9 mouse cellular contexts compared by ENCODE assay signal in the genomic region with DNA sequence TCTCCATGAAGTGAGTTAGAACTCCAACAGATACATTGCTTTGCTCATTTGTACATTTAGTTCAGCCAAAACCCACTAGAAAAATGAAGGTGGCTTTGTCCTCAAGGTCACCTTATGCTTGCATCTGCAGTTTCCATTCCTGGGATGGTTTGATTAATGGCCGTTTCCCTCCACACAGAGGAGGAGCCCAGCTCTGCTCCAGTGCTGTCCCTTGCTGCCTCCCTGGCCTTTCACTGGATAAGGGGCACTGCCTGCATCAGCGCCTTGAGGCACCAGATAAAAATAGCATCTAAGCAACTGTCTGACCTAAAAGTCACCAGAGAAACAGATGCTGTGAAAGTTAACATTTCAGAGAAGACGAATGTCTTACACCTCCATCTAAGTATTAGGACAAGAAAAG. TPM values are rescaled to one million over a fixed set of nuclear protein-coding genes. Genes with fewer than 3 reads are reported as not detected.
A peak's percentile ranks its signal among the peaks of the same experiment; 100 is the strongest.
DNase-seq lines count a peak whose midpoint lies in the region; ATAC-seq lines count a peak whose summit lies in the region.
"Had no signal": no experiment of that assay in that cellular context is flagged by ENCODE, and none has a peak within 500 bp of the region (broad histone marks: within the 10 kb centered on the region; RNA-seq: fewer than 3 reads in every experiment).

No protein-coding gene starts in this region.

- WGBS in intestine, embryonic 14.5 days, result 33% methylated on average over 3 of the region's 3 CpGs
- WGBS in midbrain, embryonic 16.5 days, result 19% methylated on average over 3 of the region's 3 CpGs
- WGBS in liver, embryonic 11.5 days, result 30% methylated on average over 3 of the region's 3 CpGs

- no peaks in the 10 kb centered on the region for H3K9me3 ChIP-seq in intestine, embryonic 14.5 days (ENCODE audit: control insufficient read depth, low read length)
- H3K9me3 ChIP-seq in midbrain, embryonic 16.5 days (replicated peaks; ENCODE audit: control insufficient read depth, low read length, poor library complexity, severe bottlenecking), result no peaks in the 10 kb centered on the region
- no peaks in the 10 kb centered on the region for H3K9me3 ChIP-seq in liver, embryonic 11.5 days (ENCODE audit: control insufficient read depth, low read length)

- no peaks in the 10 kb centered on the region for H3K27me3 ChIP-seq in intestine, embryonic 14.5 days (replicated peaks; ENCODE audit: control insufficient read depth, insufficient read depth, low read length)
- no peaks in the 10 kb centered on the region for H3K27me3 ChIP-seq in midbrain, embryonic 16.5 days (ENCODE audit: control insufficient read depth, insufficient read depth, low read depth, low read length)
- no peaks in the 10 kb centered on the region for H3K27me3 ChIP-seq in liver, embryonic 11.5 days (replicated peaks; ENCODE audit: control insufficient read depth, insufficient read depth, low read length)

- ATAC-seq in intestine, embryonic 14.5 days (replicated peaks; ENCODE audit: low FRiP score, low TSS enrichment, low read depth), result no peak
- no peak for ATAC-seq in midbrain, embryonic 16.5 days
- no peak for ATAC-seq in liver, embryonic 11.5 days (replicated peaks; ENCODE audit: low FRiP score)

- no peaks in the 10 kb centered on the region for H3K36me3 ChIP-seq in intestine, embryonic 14.5 days (ENCODE audit: control insufficient read depth, insufficient read depth, low read length)
- no peaks in the 10 kb centered on the region for H3K36me3 ChIP-seq in midbrain, embryonic 16.5 days (ENCODE audit: control insufficient read depth, insufficient read depth, low read length)
- no peaks in the 10 kb centered on the region for H3K36me3 ChIP-seq in liver, embryonic 11.5 days (ENCODE audit: control insufficient read depth, insufficient read depth, low read length)

- H3K4me1 ChIP-seq in intestine, embryonic 14.5 days (replicated peaks; ENCODE audit: control insufficient read depth, insufficient read depth, low read length), result peaks cover 35% of the 10 kb centered on the region
- H3K4me1 ChIP-seq in midbrain, embryonic 16.5 days (ENCODE audit: control insufficient read depth, insufficient read depth, low read length), result peaks cover 40% of the 10 kb centered on the region
- no peaks in the 10 kb centered on the region for H3K4me1 ChIP-seq in liver, embryonic 11.5 days (replicated peaks; ENCODE audit: control insufficient read depth, insufficient read depth, low read length)

- H3K27ac ChIP-seq in intestine, embryonic 14.5 days (ENCODE audit: low read depth), result peak overlapping the region; percentile 86
- peak overlapping the region; percentile 62 for H3K27ac ChIP-seq in midbrain, embryonic 16.5 days (ENCODE audit: low read length)
- no peak overlapping the region for H3K27ac ChIP-seq in liver, embryonic 11.5 days (ENCODE audit: low read depth, low read length)

- peak overlapping the region; percentile 20; the same call in 1 of the 2 replicates for H3K4me3 ChIP-seq in intestine, embryonic 14.5 days (ENCODE audit: low read depth, low read length)
- H3K4me3 ChIP-seq in midbrain, embryonic 16.5 days (ENCODE audit: low read depth, low read length), result no peak overlapping the region
- H3K4me3 ChIP-seq in liver, embryonic 11.5 days (ENCODE audit: low read depth, low read length), result no peak overlapping the region

- peak overlapping the region; percentile 42 for H3K4me2 ChIP-seq in intestine, embryonic 14.5 days (ENCODE audit: low read length)
- H3K4me2 ChIP-seq in midbrain, embryonic 16.5 days (ENCODE audit: low read length), result peak overlapping the region; percentile 45
- no peak overlapping the region; the same call in 1 of the 2 replicates for H3K4me2 ChIP-seq in liver, embryonic 11.5 days

- DNase-seq in heart, adult 8-10 months (ENCODE audit: low spot score), result peak; percentile 19
- no peak for DNase-seq in heart, adult 9 months (ENCODE audit: low spot score in 2 of 2)
- peak; percentile 69 for DNase-seq in embryo, embryonic 11 days
- DNase-seq in intestine, embryonic 14.5 days (ENCODE audit: low spot score), result no peak
- DNase-seq in adipocyte (ENCODE audit: low spot score), result no peak
- DNase-seq in liver, embryonic 11.5 days (ENCODE audit: low spot score), result no peak
- DNase-seq in urinary bladder, postnatal 10 days (ENCODE audit: low spot score), result no peak

- peak overlapping the region; percentile 29 for H3K9ac ChIP-seq in intestine, embryonic 14.5 days (ENCODE audit: low read length)
- H3K9ac ChIP-seq in midbrain, embryonic 16.5 days (ENCODE audit: low read depth, low read length), result peak overlapping the region; percentile 37; the same call in 1 of the 2 replicates
- H3K9ac ChIP-seq in liver, embryonic 11.5 days (ENCODE audit: low read depth, low read length), result no peak overlapping the region

RNA-seq across cellular contexts. Expression of gene Sparcl1, which starts 4.0 kb away (rescaled TPM):
- 100 to 1,000 TPM; 165 to 223 (median 203) TPM for total RNA-seq in heart, adult 8-10 months (2022)
- polyA plus RNA-seq in intestine, embryonic 14.5 days (2014; fragmentation: Nextera tagmentation; extraction: Ambion mirVana), result 183 and 203 TPM in 2 replicates
- 163 and 240 TPM in 2 replicates for polyA plus RNA-seq in midbrain, embryonic 16.5 days (2015; fragmentation: Nextera tagmentation; extraction: Ambion mirVana)
- polyA plus RNA-seq in liver, embryonic 11.5 days (2014; fragmentation: Nextera tagmentation; extraction: Ambion mirVana), result 5.6 and 6.8 TPM in 2 replicates
- total RNA-seq: MEL had no signal

RNA-seq across cellular contexts. Expression of gene Gm17660, which starts 32.1 kb away (rescaled TPM):
- not detected for total RNA-seq in heart, adult 8-10 months (2022)
- not detected in 2 replicates for polyA plus RNA-seq in intestine, embryonic 14.5 days (2014; fragmentation: Nextera tagmentation; extraction: Ambion mirVana)
- 0.80 TPM in 1 of 2 replicates, not detected in the other for polyA plus RNA-seq in midbrain, embryonic 16.5 days (2015; fragmentation: Nextera tagmentation; extraction: Ambion mirVana)
- not detected in 2 replicates for polyA plus RNA-seq in liver, embryonic 11.5 days (2014; fragmentation: Nextera tagmentation; extraction: Ambion mirVana)
- total RNA-seq: MEL had no signal

Comparison
In these comparisons a context has a peak if more than half of its experiments do, and no peak if none do; other contexts are left out.
1. DNase-seq: peak in heart, adult 8-10 months (single experiment) and embryo, embryonic 11 days (single experiment); none in heart, adult 9 months (0 of 2), intestine, embryonic 14.5 days (single experiment), adipocyte (single experiment), liver, embryonic 11.5 days (single experiment) and urinary bladder, postnatal 10 days (single experiment).
2. RNA of gene Sparcl1, which starts 4.0 kb away (polyA plus RNA-seq): 163 to 240 TPM in midbrain, embryonic 16.5 days and 183 to 203 TPM in intestine, embryonic 14.5 days; 5.6 to 6.8 TPM in liver, embryonic 11.5 days; every median in the first group is over 10 times any median in the second.